In the genomic region with DNA sequence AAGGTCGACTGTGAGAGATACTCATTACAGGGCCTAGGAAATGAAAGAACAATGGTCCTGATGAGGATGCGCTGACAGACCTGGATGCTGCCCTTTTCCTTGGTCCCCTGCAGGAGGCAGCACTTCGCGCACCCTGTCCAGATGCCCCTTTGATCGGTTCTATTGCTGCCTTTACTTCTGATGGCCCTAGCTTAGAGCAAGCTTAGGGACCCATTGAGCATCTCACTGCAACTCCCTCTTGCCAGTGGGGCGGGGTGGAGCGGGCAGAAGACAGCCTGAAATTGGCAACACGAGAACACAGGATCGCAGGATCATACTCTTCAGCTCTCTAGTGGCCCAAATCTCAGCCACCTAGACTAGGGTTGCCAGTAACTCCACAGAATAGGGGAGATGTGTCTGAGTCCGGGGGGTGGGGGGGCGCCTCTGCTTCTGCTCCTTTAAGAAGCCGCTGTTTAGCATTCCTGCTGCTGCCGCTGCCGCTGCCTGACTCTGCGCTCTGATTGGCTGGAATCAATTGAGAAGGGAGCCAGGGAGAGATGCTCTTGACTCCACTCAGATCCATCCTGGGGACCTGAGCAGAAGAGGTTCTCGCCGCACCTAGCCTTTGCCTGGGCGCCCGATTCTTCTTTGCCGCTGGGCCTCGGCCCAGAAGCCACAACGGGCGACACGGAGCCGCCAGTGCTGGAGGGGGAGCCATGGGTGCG, we compare ENCODE assay signal across 8 mouse cellular contexts. TPM values are rescaled to one million over a fixed set of nuclear protein-coding genes. Genes with fewer than 3 reads are reported as not detected.
A peak's percentile ranks its signal among the peaks of the same experiment; 100 is the strongest.
DNase-seq lines count a peak whose midpoint lies in the region; ATAC-seq and TF ChIP-seq lines count a peak whose summit lies in the region.

Gene Dlg3 (plus strand): TSS at position 542 of the 704 bp plus-strand sequence.

- peak; percentile 56 for TF ChIP-seq CTCF in layer of hippocampus, adult 2 months (conservative IDR thresholded peaks at IDR 0.05)
- peak; percentile 44 for TF ChIP-seq CTCF in lung, postnatal 0 days (IDR thresholded peaks at IDR 0.05)

- peak within 1 kb of the TSS; percentile 40 for H3K4me3 ChIP-seq in heart, embryonic 11.5 days (ENCODE audit: low read depth, low read length)
- H3K4me3 ChIP-seq in layer of hippocampus, adult 2 months = peak within 1 kb of the TSS; percentile 69
- H3K4me3 ChIP-seq in lung, postnatal 0 days (ENCODE audit: low read depth, low read length) = peak within 1 kb of the TSS; percentile 14; the same call in 1 of the 2 replicates

- no peaks in the 10 kb centered on the region for H3K4me1 ChIP-seq in heart, embryonic 11.5 days (ENCODE audit: control insufficient read depth, insufficient read depth, low read length)
- H3K4me1 ChIP-seq in lung, postnatal 0 days (ENCODE audit: insufficient read depth, low read depth, low read length) = no peaks in the 10 kb centered on the region

- no peaks in the 10 kb centered on the region for H3K36me3 ChIP-seq in heart, embryonic 11.5 days (ENCODE audit: control insufficient read depth, insufficient read depth, low read length)
- H3K36me3 ChIP-seq in lung, postnatal 0 days (ENCODE audit: insufficient read depth, low read length) = no peaks in the 10 kb centered on the region

- no peaks in the 10 kb centered on the region for H3K9me3 ChIP-seq in heart, embryonic 11.5 days (replicated peaks; ENCODE audit: control insufficient read depth, low read length)
- H3K9me3 ChIP-seq in lung, postnatal 0 days (ENCODE audit: low read length) = no peaks in the 10 kb centered on the region

- peak; percentile 65 for DNase-seq in CD4-positive, CD25-positive, alpha-beta regulatory T cell, adult 2 months (ENCODE audit: low read depth, low spot score)
- DNase-seq in ZHBTc4 (ENCODE audit: low read depth, low spot score) = peak; percentile 68
- DNase-seq in embryo, embryonic 10.5 days (ENCODE audit: low spot score) = peak; percentile 73
- peak; percentile 67 for DNase-seq in layer of hippocampus, adult 2 months (ENCODE audit: low spot score in 2 of 2)
- no peak for DNase-seq in lung, postnatal 0 days (ENCODE audit: low spot score)
- DNase-seq in right cerebral cortex, adult 18-20 months = peak; percentile 80
- no peak for DNase-seq in gastrocnemius, postnatal 4 days (ENCODE audit: low spot score in 2 of 2)

- H3K27ac ChIP-seq in heart, embryonic 11.5 days (ENCODE audit: low read depth, low read length) = no peak within 1 kb of the TSS
- peak within 1 kb of the TSS; percentile 93 for H3K27ac ChIP-seq in layer of hippocampus, adult 2 months
- no peak within 1 kb of the TSS for H3K27ac ChIP-seq in lung, postnatal 0 days (ENCODE audit: low read length)

- ATAC-seq in heart, embryonic 11.5 days (replicated peaks; ENCODE audit: insufficient number of reproducible peaks, low FRiP score, low TSS enrichment) = no peak
- ATAC-seq in lung, postnatal 0 days = peak; percentile 35

- peak within 1 kb of the TSS; percentile 66 for H3K4me2 ChIP-seq in heart, embryonic 11.5 days
- H3K4me2 ChIP-seq in lung, postnatal 0 days (replicated peaks; ENCODE audit: low read depth, low read length) = peak within 1 kb of the TSS; percentile 48

- H3K9ac ChIP-seq in heart, embryonic 11.5 days (ENCODE audit: low read depth, low read length) = no peak within 1 kb of the TSS
- H3K9ac ChIP-seq in lung, postnatal 0 days (replicated peaks; ENCODE audit: low read depth) = no peak within 1 kb of the TSS

- peaks cover 25% of the 10 kb centered on the region for H3K27me3 ChIP-seq in heart, embryonic 11.5 days (ENCODE audit: control insufficient read depth, insufficient read depth, low read length)
- 0 out of 2 replicates have a peak, but pooled peaks cover 3% of the 10 kb centered on the region for H3K27me3 ChIP-seq in lung, postnatal 0 days (replicated peaks; ENCODE audit: insufficient read depth, low read length)

- no peak for TF ChIP-seq EP300 in lung, postnatal 0 days (IDR thresholded peaks at IDR 0.05)

- 15% methylated on average over 25 of the region's 26 CpGs for WGBS in heart, embryonic 11.5 days (ENCODE audit: insufficient replicate concordance)
- 22% methylated on average over 18 of the region's 26 CpGs for WGBS in lung, postnatal 0 days

RNA-seq across cellular contexts. Expression of gene Dlg3, which starts in this region (rescaled TPM):
- polyA plus RNA-seq in heart, embryonic 11.5 days (2014; fragmentation: Nextera tagmentation; extraction: Ambion mirVana) = 3.2 and 4.0 TPM in 2 replicates
- 100 to 1,000 TPM; 156 to 163 TPM for total RNA-seq in layer of hippocampus, adult 2 months (2021)
- polyA plus RNA-seq in lung, postnatal 0 days (2015; fragmentation: Nextera tagmentation; extraction: Ambion mirVana) = 1.8 TPM in 2 replicates
- 1 to 10 TPM; 4.8 to 7.7 TPM for total RNA-seq in gastrocnemius, postnatal 4 days (2021)

Comparison
In these comparisons a context has a peak if more than half of its experiments do, and no peak if none do; other contexts are left out.
1. RNA of gene Dlg3 (total RNA-seq): 156 to 163 TPM in layer of hippocampus, adult 2 months; 4.8 to 7.7 TPM in gastrocnemius, postnatal 4 days; every median in the first group is over 10 times any median in the second.
2. DNase-seq: peak in CD4-positive, CD25-positive, alpha-beta regulatory T cell, adult 2 months (single experiment), ZHBTc4 (single experiment), embryo, embryonic 10.5 days (single experiment), layer of hippocampus, adult 2 months (2 of 2) and right cerebral cortex, adult 18-20 months (single experiment); none in lung, postnatal 0 days (single experiment) and gastrocnemius, postnatal 4 days (0 of 2).
3. H3K4me3 ChIP-seq: peak in every context shown above with its lines; median percentile 69 in layer of hippocampus, adult 2 months; 40 in heart, embryonic 11.5 days; 14 in lung, postnatal 0 days.